Mouse (Mus musculus): ENCODE measurements around the gene Cdh10.

DNA sequence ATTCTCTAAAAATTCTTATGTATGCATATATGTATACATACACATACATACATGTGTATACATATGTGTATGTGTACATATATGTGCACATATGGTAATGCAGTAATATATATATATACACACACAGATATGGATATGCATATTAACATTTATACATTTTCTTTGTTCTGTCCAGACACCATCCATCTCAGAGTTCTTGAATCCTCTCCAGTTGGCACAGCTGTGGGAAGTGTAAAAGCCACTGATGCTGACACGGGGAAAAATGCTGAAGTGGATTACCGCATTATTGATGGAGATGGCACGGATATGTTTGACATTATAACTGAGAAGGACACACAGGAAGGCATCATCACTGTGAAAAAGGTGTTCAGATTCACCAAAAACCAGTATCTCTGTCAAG, 166.1 kb downstream of the Cdh10 start:
- TF ChIP-seq CTCF (conservative IDR thresholded peaks at IDR 0.05; ENCODE audit: insufficient read depth, insufficient read length, low read depth, low read length), result no peak
- TF ChIP-seq POLR2A (IDR thresholded peaks at IDR 0.05; ENCODE audit: low read depth, low read length), result no peak

Data from kidney, adult 2 months (tissue).